Mouse (Mus musculus) hindbrain, embryonic 12.5 days (tissue): ENCODE results near the gene Cptp. TPM values are rescaled to one million over a fixed set of nuclear protein-coding genes. Genes with fewer than 3 reads are reported as not detected.

Experiments used
- ATAC-seq: fragments of 200-750 bp; cut with Nextera tagmentation; 2 replicates; pipeline ENCODE4 v1.8.0; 2017; ENCODE audit warnings: moderate TSS enrichment; ENCODE audit not compliant: low FRiP score
- H3K27ac ChIP-seq: fragments of 300-500 bp; sonication (generic); 2 replicates; pipeline ENCODE4 v1.5.1; 2016; ENCODE audit warnings: mild to moderate bottlenecking
- H3K27me3 ChIP-seq: fragments of 300-500 bp; sonication (generic); 2 replicates; pipeline ENCODE4 v1.6.1; 2016; ENCODE audit warnings: mild to moderate bottlenecking
- H3K36me3 ChIP-seq: fragments of 300-500 bp; sonication (generic); 2 replicates; pipeline ENCODE4 v1.6.1; 2016; ENCODE audit warnings: mild to moderate bottlenecking
- H3K4me1 ChIP-seq: fragments of 300-500 bp; sonication (generic); 2 replicates; pipeline ENCODE4 v1.6.1; 2016
- H3K4me2 ChIP-seq: fragments of 300-500 bp; sonication (generic); replicated peaks from 2 replicates; pipeline ENCODE4 v1.6.1; 2016; ENCODE audit warnings: mild to moderate bottlenecking
- H3K4me3 ChIP-seq: fragments of 300-500 bp; sonication (generic); 2 replicates; pipeline ENCODE4 v1.5.1; 2016; ENCODE audit warnings: mild to moderate bottlenecking
- H3K9ac ChIP-seq: fragments of 300-500 bp; sonication (generic); 2 replicates; pipeline ENCODE4 v1.6.1; 2016; ENCODE audit warnings: mild to moderate bottlenecking, moderate library complexity
- H3K9me3 ChIP-seq: fragments of 300-500 bp; sonication (generic); replicated peaks from 2 replicates; pipeline ENCODE4 v1.6.1; 2016; ENCODE audit warnings: mild to moderate bottlenecking
- WGBS: fragments of 180-500 bp; shearing (Covaris S2); methylation state at CpG from one replicate; pipeline ENCODE4 v1.1.7; 2016; 5-methylcytosine and 5-hydroxymethylcytosine counted together
- polyA plus RNA-seq: library from polyadenylated mRNA; unstranded; fragments of >200 nt; fragmentation: Nextera tagmentation; extraction: Ambion mirVana; gene quantifications from 2 replicates; pipeline ENCODE4 v1.2.1, GENCODE M21; 2016

Cptp gene
- polyA plus RNA-seq, 1 experiment from 2014 or later, result 18.5 TPM

GRCm38 (mm10) chr4:155883587-155883986, 14.3 kb upstream of the Cptp start:
- H3K27ac ChIP-seq, result no peak overlapping the region
- no peak overlapping the region for H3K4me3 ChIP-seq
- peaks cover 54% of the 10 kb centered on the region for H3K36me3 ChIP-seq
- no peaks in the 10 kb centered on the region for H3K9me3 ChIP-seq
- no peaks in the 10 kb centered on the region for H3K4me1 ChIP-seq
- no peaks in the 10 kb centered on the region for H3K27me3 ChIP-seq
- WGBS, result 93% methylated on average over 3 of the region's 3 CpGs
- no peak overlapping the region for H3K4me2 ChIP-seq
- no peak for ATAC-seq
- no peak overlapping the region for H3K9ac ChIP-seq

- no peak overlapping the region for H3K27ac ChIP-seq
- 92% methylated on average over 7 of the region's 7 CpGs for WGBS
- H3K36me3 ChIP-seq, result peaks cover 54% of the 10 kb centered on the region
- peaks cover 28% of the 10 kb centered on the region for H3K4me1 ChIP-seq
- H3K9ac ChIP-seq, result no peak overlapping the region
- no peaks in the 10 kb centered on the region for H3K9me3 ChIP-seq
- no peak overlapping the region for H3K4me2 ChIP-seq
- no peak overlapping the region for H3K4me3 ChIP-seq
- no peaks in the 10 kb centered on the region for H3K27me3 ChIP-seq
- no peak for ATAC-seq
These were observed 2.2 kb upstream of the Cptp start for GRCm38 (mm10) chr4:155871404-155871803.

GRCm38 (mm10) chr4:155868614-155869298, 484 bp downstream of the Cptp start:
- Histone ChIP-seq H3K4me3 (peak overlapping the region; percentile 70), H3K9me3 (no peaks in the 10 kb centered on the region), H3K27me3 (no peaks in the 10 kb centered on the region), H3K4me1 (peaks cover 28% of the 10 kb centered on the region), H3K4me2 (peak overlapping the region; percentile 94), H3K27ac (no peak overlapping the region), H3K9ac (peak overlapping the region; percentile 86), H3K36me3 (peaks cover 50% of the 10 kb centered on the region)
- peak; percentile 64; the same call in 1 of the 2 replicates for ATAC-seq
- 12% methylated on average over 22 of the region's 22 CpGs for WGBS

GRCm38 (mm10) chr4:155863001-155863400, 6.2 kb downstream of the Cptp start, which contains the start of gene Tas1r3:
Gene Tas1r3 (minus strand): TSS chr4:155863362.
- 0 out of 2 replicates have a peak, but pooled peaks cover 2% of the 10 kb centered on the region for H3K4me1 ChIP-seq
- ATAC-seq, result no peak
- no peak within 1 kb of the TSS for H3K4me3 ChIP-seq
- H3K9ac ChIP-seq, result no peak within 1 kb of the TSS
- WGBS, result 80% methylated on average over 5 of the region's 5 CpGs
- peaks cover 61% of the 10 kb centered on the region for H3K36me3 ChIP-seq
- no peak within 1 kb of the TSS for H3K4me2 ChIP-seq
- H3K27me3 ChIP-seq, result no peaks in the 10 kb centered on the region
- H3K9me3 ChIP-seq, result no peaks in the 10 kb centered on the region
- no peak within 1 kb of the TSS for H3K27ac ChIP-seq

GRCm38 (mm10) chr4:155861787-155862186, 7.5 kb downstream of the Cptp start:
- no peak overlapping the region for H3K9ac ChIP-seq
- ATAC-seq, result no peak
- H3K4me1 ChIP-seq, result no peaks in the 10 kb centered on the region
- no peaks in the 10 kb centered on the region for H3K9me3 ChIP-seq
- no peak overlapping the region for H3K4me2 ChIP-seq
- H3K27ac ChIP-seq, result no peak overlapping the region
- peaks cover 71% of the 10 kb centered on the region for H3K36me3 ChIP-seq
- no peak overlapping the region for H3K4me3 ChIP-seq
- WGBS, result 96% methylated on average over 7 of the region's 7 CpGs
- no peaks in the 10 kb centered on the region for H3K27me3 ChIP-seq

GRCm38 (mm10) chr4:155859318-155859717, 9.9 kb downstream of the Cptp start:
- H3K27me3 ChIP-seq, result no peaks in the 10 kb centered on the region
- 34% methylated on average over 13 of the region's 13 CpGs for WGBS
- H3K36me3 ChIP-seq, result peaks cover 72% of the 10 kb centered on the region
- no peak overlapping the region for H3K9ac ChIP-seq
- no peaks in the 10 kb centered on the region for H3K4me1 ChIP-seq
- no peak for ATAC-seq
- H3K4me3 ChIP-seq, result no peak overlapping the region
- no peak overlapping the region for H3K27ac ChIP-seq
- H3K4me2 ChIP-seq, result no peak overlapping the region
- H3K9me3 ChIP-seq, result no peaks in the 10 kb centered on the region

GRCm38 (mm10) chr4:155856881-155857280, 12.4 kb downstream of the Cptp start:
- H3K4me3 ChIP-seq, result no peak overlapping the region

GRCm38 (mm10) chr4:155856071-155856470, 13.2 kb downstream of the Cptp start:
- WGBS, result 91% methylated on average over 12 of the region's 12 CpGs
- no peak overlapping the region for H3K4me2 ChIP-seq
- H3K4me1 ChIP-seq, result no peaks in the 10 kb centered on the region
- peaks cover 66% of the 10 kb centered on the region for H3K36me3 ChIP-seq
- H3K9ac ChIP-seq, result no peak overlapping the region
- no peaks in the 10 kb centered on the region for H3K27me3 ChIP-seq
- H3K9me3 ChIP-seq, result no peaks in the 10 kb centered on the region
- no peak overlapping the region for H3K27ac ChIP-seq
- no peak overlapping the region for H3K4me3 ChIP-seq
- ATAC-seq, result no peak

More at GRCm38 (mm10) chr4:155856881-155857280, 12.4 kb downstream of the Cptp start:
- Histone ChIP-seq H3K9me3 (no peaks in the 10 kb centered on the region), H3K27me3 (no peaks in the 10 kb centered on the region), H3K27ac (no peak overlapping the region), H3K9ac (no peak overlapping the region), H3K4me2 (no peak overlapping the region), H3K4me1 (no peaks in the 10 kb centered on the region), H3K36me3 (peaks cover 74% of the 10 kb centered on the region)
- ATAC-seq, result no peak
- WGBS, result 85% methylated on average over 3 of the region's 3 CpGs

- 94% methylated on average over 12 of the region's 12 CpGs for WGBS
These were observed 14.2 kb downstream of the Cptp start for GRCm38 (mm10) chr4:155854991-155855390.

GRCm38 (mm10) chr4:155853421-155853820, 15.8 kb downstream of the Cptp start:
- ATAC-seq, result no peak
- WGBS, result 89% methylated on average over 9 of the region's 9 CpGs
- H3K36me3 ChIP-seq, result peaks cover 45% of the 10 kb centered on the region
- H3K27me3 ChIP-seq, result no peaks in the 10 kb centered on the region
- H3K27ac ChIP-seq, result no peak overlapping the region
- H3K9me3 ChIP-seq, result no peaks in the 10 kb centered on the region
- no peak overlapping the region for H3K9ac ChIP-seq
- no peak overlapping the region for H3K4me3 ChIP-seq
- H3K4me2 ChIP-seq, result no peak overlapping the region
- peaks cover 19% of the 10 kb centered on the region for H3K4me1 ChIP-seq

More at GRCm38 (mm10) chr4:155854991-155855390, 14.2 kb downstream of the Cptp start:
- Histone ChIP-seq H3K36me3 (peaks cover 55% of the 10 kb centered on the region), H3K4me1 (peaks cover 4% of the 10 kb centered on the region; the same call in 1 of the 2 replicates), H3K4me2 (no peak overlapping the region), H3K27me3 (no peaks in the 10 kb centered on the region), H3K9ac (no peak overlapping the region), H3K27ac (no peak overlapping the region), H3K9me3 (no peaks in the 10 kb centered on the region), H3K4me3 (no peak overlapping the region)
- ATAC-seq, result no peak

GRCm38 (mm10) chr4:155851951-155852411, 17.3 kb downstream of the Cptp start:
- H3K27me3 ChIP-seq, result no peaks in the 10 kb centered on the region
- no peak overlapping the region for H3K9ac ChIP-seq

GRCm38 (mm10) chr4:155851368-155851767, 17.9 kb downstream of the Cptp start:
- Histone ChIP-seq H3K36me3 (peaks cover 25% of the 10 kb centered on the region), H3K27ac (no peak overlapping the region), H3K4me1 (peaks cover 30% of the 10 kb centered on the region), H3K4me3 (no peak overlapping the region), H3K9me3 (no peaks in the 10 kb centered on the region), H3K27me3 (no peaks in the 10 kb centered on the region), H3K9ac (no peak overlapping the region), H3K4me2 (no peak overlapping the region)
- WGBS, result 87% methylated on average over 3 of the region's 3 CpGs
- no peak for ATAC-seq

More at GRCm38 (mm10) chr4:155851951-155852411, 17.3 kb downstream of the Cptp start:
- peaks cover 25% of the 10 kb centered on the region for H3K4me1 ChIP-seq
- H3K9me3 ChIP-seq, result no peaks in the 10 kb centered on the region
- peaks cover 31% of the 10 kb centered on the region for H3K36me3 ChIP-seq
- ATAC-seq, result no peak
- 77% methylated on average over 2 of the region's 2 CpGs for WGBS
- no peak overlapping the region for H3K4me3 ChIP-seq
- H3K4me2 ChIP-seq, result no peak overlapping the region
- H3K27ac ChIP-seq, result no peak overlapping the region
